Mouse (Mus musculus): Measurements from ENCODE around the gene Trip10. TPM values are rescaled to one million over a fixed set of nuclear protein-coding genes. Genes with fewer than 3 reads are reported as not detected.

Gene Trip10
- total and polyA plus RNA-seq, 2 experiments from 2014 or later = 3.2 to 6.0 TPM

- Histone ChIP-seq H3K27ac (ENCODE audit: low read depth, low read length) (no peak overlapping the region), H3K9ac (no peak overlapping the region), H3K4me1 (ENCODE audit: insufficient read depth) (no peaks in the 10 kb centered on the region), H3K27me3 (ENCODE audit: insufficient read depth, low read length) (no peaks in the 10 kb centered on the region), H3K9me3 (ENCODE audit: low read length) (no peaks in the 10 kb centered on the region), H3K4me2 (ENCODE audit: low read depth) (no peak overlapping the region), H3K4me3 (ENCODE audit: low read depth, low read length) (no peak overlapping the region), H3K36me3 (ENCODE audit: insufficient read depth) (no peaks in the 10 kb centered on the region)
- DNase-seq = no peak
- ATAC-seq = no peak
- no peak for TF ChIP-seq CTCF (IDR thresholded peaks at IDR 0.05; ENCODE audit: low read depth)
- WGBS = 90% methylated on average over 2 of the region's 2 CpGs
These were observed 43.0 kb downstream of the Trip10 start for GRCm38 (mm10) chr17:57292302-57292701.

GRCm38 (mm10) chr17:57292968-57293367 lies 43.7 kb downstream of the Trip10 start:
- ATAC-seq (no peak), DNase-seq (no peak)
- TF ChIP-seq CTCF (IDR thresholded peaks at IDR 0.05; ENCODE audit: low read depth) = no peak
- 93% methylated on average over 9 of the region's 9 CpGs for WGBS
- Histone ChIP-seq H3K27ac (ENCODE audit: low read depth, low read length) (no peak overlapping the region), H3K36me3 (ENCODE audit: insufficient read depth) (no peaks in the 10 kb centered on the region), H3K9ac (no peak overlapping the region), H3K4me2 (ENCODE audit: low read depth) (no peak overlapping the region), H3K4me1 (ENCODE audit: insufficient read depth) (no peaks in the 10 kb centered on the region), H3K27me3 (ENCODE audit: insufficient read depth, low read length) (no peaks in the 10 kb centered on the region), H3K4me3 (ENCODE audit: low read depth, low read length) (no peak overlapping the region), H3K9me3 (ENCODE audit: low read length) (no peaks in the 10 kb centered on the region)

GRCm38 (mm10) chr17:57295935-57296334 lies 46.7 kb downstream of the Trip10 start:
- Histone ChIP-seq H3K9me3 (ENCODE audit: low read length) (no peaks in the 10 kb centered on the region), H3K9ac (no peak overlapping the region), H3K36me3 (ENCODE audit: insufficient read depth) (no peaks in the 10 kb centered on the region), H3K4me2 (ENCODE audit: low read depth) (no peak overlapping the region), H3K27me3 (ENCODE audit: insufficient read depth, low read length) (no peaks in the 10 kb centered on the region), H3K27ac (ENCODE audit: low read depth, low read length) (no peak overlapping the region), H3K4me3 (ENCODE audit: low read depth, low read length) (no peak overlapping the region), H3K4me1 (ENCODE audit: insufficient read depth) (no peaks in the 10 kb centered on the region)
- no peak for TF ChIP-seq CTCF (IDR thresholded peaks at IDR 0.05; ENCODE audit: low read depth)
- no peak for ATAC-seq
- 94% methylated on average over 9 of the region's 9 CpGs for WGBS
- DNase-seq = no peak

- H3K4me3 ChIP-seq (ENCODE audit: low read depth, low read length) = no peak overlapping the region
- H3K9ac ChIP-seq = no peak overlapping the region
- no peaks in the 10 kb centered on the region for H3K36me3 ChIP-seq (ENCODE audit: insufficient read depth)
- ATAC-seq (no peak), DNase-seq (no peak)
- H3K4me1 ChIP-seq (ENCODE audit: insufficient read depth) = no peaks in the 10 kb centered on the region
- TF ChIP-seq CTCF (IDR thresholded peaks at IDR 0.05; ENCODE audit: low read depth) = no peak
- H3K27ac ChIP-seq (ENCODE audit: low read depth, low read length) = no peak overlapping the region
- 92% methylated on average over 12 of the region's 12 CpGs for WGBS
- no peaks in the 10 kb centered on the region for H3K27me3 ChIP-seq (ENCODE audit: insufficient read depth, low read length)
- H3K4me2 ChIP-seq (ENCODE audit: low read depth) = no peak overlapping the region
- no peaks in the 10 kb centered on the region for H3K9me3 ChIP-seq (ENCODE audit: low read length)
These were observed 47.8 kb downstream of the Trip10 start for GRCm38 (mm10) chr17:57297040-57297439.

GRCm38 (mm10) chr17:57305593-57305992 lies 56.3 kb downstream of the Trip10 start:
- Histone ChIP-seq H3K4me1 (ENCODE audit: insufficient read depth) (no peaks in the 10 kb centered on the region), H3K9ac (no peak overlapping the region), H3K4me2 (ENCODE audit: low read depth) (no peak overlapping the region), H3K36me3 (ENCODE audit: insufficient read depth) (no peaks in the 10 kb centered on the region), H3K27ac (ENCODE audit: low read depth, low read length) (no peak overlapping the region), H3K27me3 (ENCODE audit: insufficient read depth, low read length) (no peaks in the 10 kb centered on the region), H3K9me3 (ENCODE audit: low read length) (no peaks in the 10 kb centered on the region), H3K4me3 (ENCODE audit: low read depth, low read length) (no peak overlapping the region)
- 64% methylated on average over 4 of the region's 4 CpGs for WGBS
- ATAC-seq (no peak), DNase-seq (no peak)
- no peak for TF ChIP-seq CTCF (IDR thresholded peaks at IDR 0.05; ENCODE audit: low read depth)

- H3K4me2 ChIP-seq (ENCODE audit: low read depth) = no peak overlapping the region
- WGBS = 83% methylated on average over 6 of the region's 6 CpGs
- TF ChIP-seq CTCF (IDR thresholded peaks at IDR 0.05; ENCODE audit: low read depth) = no peak
- no peaks in the 10 kb centered on the region for H3K4me1 ChIP-seq (ENCODE audit: insufficient read depth)
- no peaks in the 10 kb centered on the region for H3K36me3 ChIP-seq (ENCODE audit: insufficient read depth)
- DNase-seq = no peak
- no peak overlapping the region for H3K4me3 ChIP-seq (ENCODE audit: low read depth, low read length)
- no peaks in the 10 kb centered on the region for H3K9me3 ChIP-seq (ENCODE audit: low read length)
- H3K9ac ChIP-seq = no peak overlapping the region
- H3K27me3 ChIP-seq (ENCODE audit: insufficient read depth, low read length) = no peaks in the 10 kb centered on the region
- ATAC-seq = no peak
- H3K27ac ChIP-seq (ENCODE audit: low read depth, low read length) = no peak overlapping the region
These were observed 57.8 kb downstream of the Trip10 start for GRCm38 (mm10) chr17:57307074-57307473.

GRCm38 (mm10) chr17:57311801-57312200 lies 62.5 kb downstream of the Trip10 start:
- H3K4me2 ChIP-seq (ENCODE audit: low read depth) = no peak overlapping the region
- ATAC-seq (no peak), DNase-seq (no peak)
- H3K27me3 ChIP-seq (ENCODE audit: insufficient read depth, low read length) = no peaks in the 10 kb centered on the region
- TF ChIP-seq CTCF (IDR thresholded peaks at IDR 0.05; ENCODE audit: low read depth) = no peak
- no peak overlapping the region for H3K27ac ChIP-seq (ENCODE audit: low read depth, low read length)
- no peak overlapping the region for H3K9ac ChIP-seq
- no peaks in the 10 kb centered on the region for H3K4me1 ChIP-seq (ENCODE audit: insufficient read depth)
- no peaks in the 10 kb centered on the region; the same call in 1 of the 2 replicates for H3K9me3 ChIP-seq (ENCODE audit: low read length)
- no peaks in the 10 kb centered on the region for H3K36me3 ChIP-seq (ENCODE audit: insufficient read depth)
- no peak overlapping the region for H3K4me3 ChIP-seq (ENCODE audit: low read depth, low read length)
- WGBS = 40% methylated on average over 13 of the region's 13 CpGs

Small RNA genes lying within 50 kb of the gene (microRNA-seq; reads per million reads assigned to microRNA genes)
- 0 reads per million in 2 experiments for gene Mir6978

Other genes with a start within 250 kb of the Trip10 start
- gene Pspn, start 249.4 kb upstream of the Trip10 start, total RNA-seq (2014; rRNA removed) = not detected in 2 replicates
- not detected in 2 replicates for gene Pspn, start 249.4 kb upstream of the Trip10 start, polyA plus RNA-seq (2015; fragmentation: Nextera tagmentation; extraction: Ambion mirVana)
- gene Gtf2f1, start 238.2 kb upstream of the Trip10 start, total RNA-seq (2014; rRNA removed) = 59.1 and 63.1 TPM in 2 replicates
- 76.8 and 83.0 TPM in 2 replicates for gene Gtf2f1, start 238.2 kb upstream of the Trip10 start, polyA plus RNA-seq (2015; fragmentation: Nextera tagmentation; extraction: Ambion mirVana)
- not detected in 2 replicates for gene Gm17949, start 238.0 kb upstream of the Trip10 start, total RNA-seq (2014; rRNA removed)
- 0.28 and 0.34 TPM in 2 replicates for gene Gm17949, start 238.0 kb upstream of the Trip10 start, polyA plus RNA-seq (2015; fragmentation: Nextera tagmentation; extraction: Ambion mirVana)
- gene Khsrp, start 217.9 kb upstream of the Trip10 start, total RNA-seq (2014; rRNA removed) = 49.5 and 65.5 TPM in 2 replicates
- gene Khsrp, start 217.9 kb upstream of the Trip10 start, polyA plus RNA-seq (2015; fragmentation: Nextera tagmentation; extraction: Ambion mirVana) = 22.6 and 27.0 TPM in 2 replicates
- not detected in 2 replicates for gene Slc25a41, start 207.8 kb upstream of the Trip10 start, total RNA-seq (2014; rRNA removed)
- gene Slc25a41, start 207.8 kb upstream of the Trip10 start, polyA plus RNA-seq (2015; fragmentation: Nextera tagmentation; extraction: Ambion mirVana) = not detected in 2 replicates
- 2.0 and 4.0 TPM in 2 replicates for gene Crb3, start 190.3 kb upstream of the Trip10 start, total RNA-seq (2014; rRNA removed)
- 2.4 and 3.5 TPM in 2 replicates for gene Crb3, start 190.3 kb upstream of the Trip10 start, polyA plus RNA-seq (2015; fragmentation: Nextera tagmentation; extraction: Ambion mirVana)
- 75.7 and 101 TPM in 2 replicates for gene Slc25a23, start 189.6 kb upstream of the Trip10 start, total RNA-seq (2014; rRNA removed)
- gene Slc25a23, start 189.6 kb upstream of the Trip10 start, polyA plus RNA-seq (2015; fragmentation: Nextera tagmentation; extraction: Ambion mirVana) = 38.8 and 43.2 TPM in 2 replicates
- gene Dennd1c, start 170.9 kb upstream of the Trip10 start, total RNA-seq (2014; rRNA removed) = 0.92 and 1.00 TPM in 2 replicates
- gene Dennd1c, start 170.9 kb upstream of the Trip10 start, polyA plus RNA-seq (2015; fragmentation: Nextera tagmentation; extraction: Ambion mirVana) = 1.4 and 1.9 TPM in 2 replicates
- gene Tubb4a, start 161.7 kb upstream of the Trip10 start, total RNA-seq (2014; rRNA removed) = 131 and 157 TPM in 2 replicates
- 453 and 500 TPM in 2 replicates for gene Tubb4a, start 161.7 kb upstream of the Trip10 start, polyA plus RNA-seq (2015; fragmentation: Nextera tagmentation; extraction: Ambion mirVana)
- 2.1 and 3.5 TPM in 2 replicates for gene Tnfsf9, start 144.1 kb upstream of the Trip10 start, total RNA-seq (2014; rRNA removed)
- gene Tnfsf9, start 144.1 kb upstream of the Trip10 start, polyA plus RNA-seq (2015; fragmentation: Nextera tagmentation; extraction: Ambion mirVana) = 3.4 and 4.1 TPM in 2 replicates
- gene Cd70, start 99.7 kb upstream of the Trip10 start, total RNA-seq (2014; rRNA removed) = 1.3 TPM in 1 of 2 replicates, not detected in the other
- 0.47 and 0.69 TPM in 2 replicates for gene Cd70, start 99.7 kb upstream of the Trip10 start, polyA plus RNA-seq (2015; fragmentation: Nextera tagmentation; extraction: Ambion mirVana)
- gene Tnfsf14, start 55.3 kb upstream of the Trip10 start, total RNA-seq (2014; rRNA removed) = not detected in 2 replicates
- not detected in 2 replicates for gene Tnfsf14, start 55.3 kb upstream of the Trip10 start, polyA plus RNA-seq (2015; fragmentation: Nextera tagmentation; extraction: Ambion mirVana)
- gene C3, start 21.3 kb upstream of the Trip10 start, total RNA-seq (2014; rRNA removed) = 1.3 and 1.4 TPM in 2 replicates
- gene C3, start 21.3 kb upstream of the Trip10 start, polyA plus RNA-seq (2015; fragmentation: Nextera tagmentation; extraction: Ambion mirVana) = 0.77 and 1.2 TPM in 2 replicates
- 15.7 and 18.6 TPM in 2 replicates for gene Gpr108, start 1.0 kb upstream of the Trip10 start, total RNA-seq (2014; rRNA removed)
- 16.9 and 17.5 TPM in 2 replicates for gene Gpr108, start 1.0 kb upstream of the Trip10 start, polyA plus RNA-seq (2015; fragmentation: Nextera tagmentation; extraction: Ambion mirVana)
- 2.2 and 2.5 TPM in 2 replicates for gene Vav1, start 29.6 kb downstream of the Trip10 start, total RNA-seq (2014; rRNA removed)
- 1.6 and 1.8 TPM in 2 replicates for gene Vav1, start 29.6 kb downstream of the Trip10 start, polyA plus RNA-seq (2015; fragmentation: Nextera tagmentation; extraction: Ambion mirVana)
- gene Adgre1, start 109.2 kb downstream of the Trip10 start, total RNA-seq (2014; rRNA removed) = 7.9 and 8.4 TPM in 2 replicates
- gene Adgre1, start 109.2 kb downstream of the Trip10 start, polyA plus RNA-seq (2015; fragmentation: Nextera tagmentation; extraction: Ambion mirVana) = 4.2 TPM in 2 replicates

All from forebrain, postnatal 0 days (tissue).